Mouse (Mus musculus): ENCODE results near the gene Mfsd4b3. TPM values are rescaled to one million over a fixed set of nuclear protein-coding genes. Genes with fewer than 3 reads are reported as not detected.

The Mfsd4b3 gene
- polyA plus RNA-seq, 1 experiment: 0.19 TPM

DNA sequence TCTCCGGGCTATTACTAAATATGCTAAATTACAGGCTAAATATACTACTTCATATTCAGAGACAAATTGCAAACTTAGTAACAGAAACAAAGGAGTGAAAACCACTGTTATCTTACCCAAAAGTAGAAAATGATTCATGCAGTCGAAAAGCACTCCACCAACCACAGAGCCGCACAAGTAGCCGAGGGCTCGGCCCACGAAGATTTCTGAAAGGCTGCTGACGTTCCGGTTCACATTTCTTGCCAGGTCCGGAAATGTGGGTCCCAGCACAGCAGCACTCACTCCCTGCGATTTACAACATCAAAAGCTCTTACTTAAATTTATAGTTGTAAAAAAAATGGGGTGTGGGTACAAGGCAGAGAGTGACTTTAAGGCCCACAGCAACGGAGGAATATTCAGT lies 15.0 kb upstream of the Mfsd4b3 start:
- H3K27me3 ChIP-seq (ENCODE audit: control insufficient read depth, insufficient read depth, insufficient read length): no peaks in the 10 kb centered on the region
- H3K4me3 ChIP-seq (ENCODE audit: insufficient read depth, poor library complexity, severe bottlenecking): no peak overlapping the region
- TF ChIP-seq MAX (IDR thresholded peaks at IDR 0.05): no peak
- no peak for TF ChIP-seq USF1 (IDR thresholded peaks at IDR 0.05; ENCODE audit: low read depth)
- TF ChIP-seq CEBPB (IDR thresholded peaks at IDR 0.05; ENCODE audit: low read depth): no peak
- TF ChIP-seq MYOG (IDR thresholded peaks at IDR 0.05; ENCODE audit: control insufficient read depth, extremely low read depth, insufficient read length): no peak
- no peak for TF ChIP-seq FOSL1 (IDR thresholded peaks at IDR 0.05; ENCODE audit: insufficient read depth, low read length, poor library complexity, severe bottlenecking)
- no peak for TF ChIP-seq MYOD1 (IDR thresholded peaks at IDR 0.05; ENCODE audit: control insufficient read depth, insufficient read length, low read depth)
- TF ChIP-seq CTCF (IDR thresholded peaks at IDR 0.05; ENCODE audit: control insufficient read depth, insufficient read depth, insufficient read length): no peak
- H3ac ChIP-seq (ENCODE audit: control insufficient read depth, insufficient read length, low read depth): no peak overlapping the region
- H3K79me3 ChIP-seq (ENCODE audit: low read depth): no peaks in the 10 kb centered on the region
- no peaks in the 10 kb centered on the region for H3K36me3 ChIP-seq (ENCODE audit: control insufficient read depth, insufficient read depth)
- H3K79me2 ChIP-seq (ENCODE audit: control insufficient read depth, insufficient read depth): no peaks in the 10 kb centered on the region

DNA sequence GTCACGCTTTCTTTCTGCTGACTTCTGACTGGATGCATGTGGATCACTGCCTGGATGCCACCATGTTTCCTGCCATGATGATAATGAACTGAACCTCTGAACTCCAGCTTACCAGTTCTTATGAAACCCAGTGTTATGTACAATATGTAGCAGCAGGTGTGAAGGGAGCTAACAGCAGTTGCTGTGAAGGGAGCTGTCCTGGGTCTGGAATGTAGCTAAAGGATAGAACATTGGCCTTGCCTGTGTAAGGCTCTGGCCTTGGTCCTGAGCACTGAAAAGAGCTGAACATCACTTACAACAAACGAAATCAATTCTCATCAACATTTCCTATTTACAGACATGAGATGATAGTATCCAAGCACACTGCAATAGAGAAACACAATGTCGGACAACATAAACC lies 7.6 kb upstream of the Mfsd4b3 start:
- TF ChIP-seq FOSL1 (IDR thresholded peaks at IDR 0.05; ENCODE audit: insufficient read depth, low read length, poor library complexity, severe bottlenecking): no peak
- H3K79me3 ChIP-seq (ENCODE audit: low read depth): no peaks in the 10 kb centered on the region

GRCm38 (mm10) chr10:39961906-39962305 lies 2.0 kb upstream of the Mfsd4b3 start:
- Histone ChIP-seq H3ac (ENCODE audit: control insufficient read depth, insufficient read length, low read depth) (no peak overlapping the region), H3K27me3 (ENCODE audit: control insufficient read depth, insufficient read depth, insufficient read length) (no peaks in the 10 kb centered on the region), H3K79me3 (ENCODE audit: low read depth) (no peaks in the 10 kb centered on the region), H3K4me3 (ENCODE audit: insufficient read depth, poor library complexity, severe bottlenecking) (no peak overlapping the region), H3K36me3 (ENCODE audit: control insufficient read depth, insufficient read depth) (no peaks in the 10 kb centered on the region), H3K79me2 (ENCODE audit: control insufficient read depth, insufficient read depth) (no peaks in the 10 kb centered on the region)
- no peak for TF ChIP-seq FOSL1 (IDR thresholded peaks at IDR 0.05; ENCODE audit: insufficient read depth, low read length, poor library complexity, severe bottlenecking)
- no peak for TF ChIP-seq MYOG (IDR thresholded peaks at IDR 0.05; ENCODE audit: control insufficient read depth, extremely low read depth, insufficient read length)
- TF ChIP-seq CEBPB (IDR thresholded peaks at IDR 0.05; ENCODE audit: low read depth): no peak

More for the DNA sequence above, 7.6 kb upstream of the Mfsd4b3 start:
- no peak overlapping the region for H3ac ChIP-seq (ENCODE audit: control insufficient read depth, insufficient read length, low read depth)
- no peaks in the 10 kb centered on the region for H3K36me3 ChIP-seq (ENCODE audit: control insufficient read depth, insufficient read depth)
- no peak overlapping the region for H3K4me3 ChIP-seq (ENCODE audit: insufficient read depth, poor library complexity, severe bottlenecking)
- no peaks in the 10 kb centered on the region for H3K79me2 ChIP-seq (ENCODE audit: control insufficient read depth, insufficient read depth)
- no peaks in the 10 kb centered on the region for H3K27me3 ChIP-seq (ENCODE audit: control insufficient read depth, insufficient read depth, insufficient read length)

DNA sequence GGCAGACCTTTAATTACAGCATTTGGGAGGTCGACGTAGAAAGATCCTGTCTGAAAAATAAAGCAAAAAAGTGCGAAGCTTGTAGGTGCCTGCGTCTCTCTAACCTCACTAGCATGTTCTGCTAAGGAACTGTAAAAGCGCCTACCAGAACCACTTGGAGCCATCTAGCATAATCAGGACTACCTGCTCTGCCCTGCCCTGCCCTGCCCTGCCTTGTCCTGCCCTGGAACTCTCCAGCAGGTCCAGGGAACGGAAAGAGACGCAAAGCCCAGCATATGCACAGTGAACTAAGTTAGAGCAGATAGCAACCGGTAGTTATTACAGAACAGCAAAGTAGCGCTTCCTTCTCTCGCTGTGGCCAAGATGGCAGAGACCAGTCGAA lies 479 bp upstream of the Mfsd4b3 start:
- H3ac ChIP-seq (ENCODE audit: control insufficient read depth, insufficient read length, low read depth): no peak overlapping the region
- no peak overlapping the region for H3K4me3 ChIP-seq (ENCODE audit: insufficient read depth, poor library complexity, severe bottlenecking)
- TF ChIP-seq MYOG (IDR thresholded peaks at IDR 0.05; ENCODE audit: control insufficient read depth, extremely low read depth, insufficient read length) (no peak), MAX (IDR thresholded peaks at IDR 0.05) (no peak), MYOD1 (IDR thresholded peaks at IDR 0.05; ENCODE audit: control insufficient read depth, insufficient read length, low read depth) (no peak), FOSL1 (IDR thresholded peaks at IDR 0.05; ENCODE audit: insufficient read depth, low read length, poor library complexity, severe bottlenecking) (no peak), USF1 (IDR thresholded peaks at IDR 0.05; ENCODE audit: low read depth) (no peak), CTCF (IDR thresholded peaks at IDR 0.05; ENCODE audit: control insufficient read depth, insufficient read depth, insufficient read length) (no peak), CEBPB (IDR thresholded peaks at IDR 0.05; ENCODE audit: low read depth) (no peak)
- H3K79me3 ChIP-seq (ENCODE audit: low read depth): no peaks in the 10 kb centered on the region
- H3K79me2 ChIP-seq (ENCODE audit: control insufficient read depth, insufficient read depth): no peaks in the 10 kb centered on the region
- H3K27me3 ChIP-seq (ENCODE audit: control insufficient read depth, insufficient read depth, insufficient read length): no peaks in the 10 kb centered on the region
- no peaks in the 10 kb centered on the region for H3K36me3 ChIP-seq (ENCODE audit: control insufficient read depth, insufficient read depth)

DNA sequence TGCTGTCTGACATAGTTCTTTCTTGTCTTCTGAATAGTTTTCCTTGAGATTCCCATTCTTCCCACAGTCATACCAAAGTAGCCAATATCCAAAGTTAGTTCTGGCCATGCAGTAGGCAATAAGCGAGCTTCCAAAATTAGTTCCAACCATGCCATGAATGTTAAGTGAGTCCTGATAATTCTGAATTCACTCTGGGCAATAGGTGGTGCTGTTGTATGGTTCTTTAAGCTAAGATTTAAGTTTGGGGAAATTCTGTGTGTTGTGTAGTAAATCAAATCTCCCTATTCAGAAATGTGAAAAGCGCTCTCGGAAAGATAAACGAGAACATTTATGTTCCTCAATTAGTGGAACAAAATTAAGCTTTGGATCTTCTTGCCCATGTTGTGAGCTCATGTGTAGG lies 1.7 kb downstream of the Mfsd4b3 start:
- Histone ChIP-seq H3K79me2 (ENCODE audit: control insufficient read depth, insufficient read depth) (no peaks in the 10 kb centered on the region), H3K27me3 (ENCODE audit: control insufficient read depth, insufficient read depth, insufficient read length) (no peaks in the 10 kb centered on the region), H3K4me3 (ENCODE audit: insufficient read depth, poor library complexity, severe bottlenecking) (no peak overlapping the region), H3K36me3 (ENCODE audit: control insufficient read depth, insufficient read depth) (no peaks in the 10 kb centered on the region), H3K79me3 (ENCODE audit: low read depth) (no peaks in the 10 kb centered on the region), H3ac (ENCODE audit: control insufficient read depth, insufficient read length, low read depth) (no peak overlapping the region)
- no peak for TF ChIP-seq FOSL1 (IDR thresholded peaks at IDR 0.05; ENCODE audit: insufficient read depth, low read length, poor library complexity, severe bottlenecking)
- no peak for TF ChIP-seq MYOG (IDR thresholded peaks at IDR 0.05; ENCODE audit: control insufficient read depth, extremely low read depth, insufficient read length)
- no peak for TF ChIP-seq CEBPB (IDR thresholded peaks at IDR 0.05; ENCODE audit: low read depth)
- no peak for TF ChIP-seq CTCF (IDR thresholded peaks at IDR 0.05; ENCODE audit: control insufficient read depth, insufficient read depth, insufficient read length)
- no peak for TF ChIP-seq MYOD1 (IDR thresholded peaks at IDR 0.05; ENCODE audit: control insufficient read depth, insufficient read length, low read depth)
- no peak for TF ChIP-seq USF1 (IDR thresholded peaks at IDR 0.05; ENCODE audit: low read depth)
- no peak for TF ChIP-seq MAX (IDR thresholded peaks at IDR 0.05)

DNA sequence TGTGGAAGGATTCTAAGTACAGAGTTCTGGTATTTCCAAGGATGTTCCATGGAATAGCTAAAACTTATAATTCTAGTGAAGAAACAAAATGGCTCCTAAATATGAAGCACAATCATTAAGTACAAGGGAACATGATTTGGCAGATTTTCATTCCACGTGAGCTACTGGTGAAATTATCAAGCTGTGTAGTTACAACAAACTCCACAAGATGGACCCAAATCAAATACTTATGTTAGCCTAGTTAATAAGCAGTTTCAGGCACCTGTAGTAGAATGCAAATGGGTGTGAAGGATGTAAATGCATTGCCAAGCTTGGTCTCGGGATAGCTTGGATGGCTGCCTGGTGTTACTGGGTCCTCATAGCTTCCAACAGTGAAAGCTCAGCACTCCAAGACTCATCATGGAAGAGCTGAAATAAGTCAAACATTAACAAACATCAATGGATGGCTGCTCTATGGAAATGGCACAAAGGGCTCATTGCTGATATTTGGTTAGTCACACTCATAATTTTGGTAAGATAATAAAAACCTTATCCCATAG lies 3.5 kb downstream of the Mfsd4b3 start:
- Histone ChIP-seq H3K79me3 (ENCODE audit: low read depth) (no peaks in the 10 kb centered on the region), H3K36me3 (ENCODE audit: control insufficient read depth, insufficient read depth) (no peaks in the 10 kb centered on the region), H3ac (ENCODE audit: control insufficient read depth, insufficient read length, low read depth) (no peak overlapping the region), H3K79me2 (ENCODE audit: control insufficient read depth, insufficient read depth) (no peaks in the 10 kb centered on the region), H3K27me3 (ENCODE audit: control insufficient read depth, insufficient read depth, insufficient read length) (no peaks in the 10 kb centered on the region), H3K4me3 (ENCODE audit: insufficient read depth, poor library complexity, severe bottlenecking) (no peak overlapping the region)
- TF ChIP-seq MYOG (IDR thresholded peaks at IDR 0.05; ENCODE audit: control insufficient read depth, extremely low read depth, insufficient read length): no peak
- TF ChIP-seq MAX (IDR thresholded peaks at IDR 0.05): no peak
- no peak for TF ChIP-seq FOSL1 (IDR thresholded peaks at IDR 0.05; ENCODE audit: insufficient read depth, low read length, poor library complexity, severe bottlenecking)
- TF ChIP-seq CTCF (IDR thresholded peaks at IDR 0.05; ENCODE audit: control insufficient read depth, insufficient read depth, insufficient read length): no peak
- TF ChIP-seq MYOD1 (IDR thresholded peaks at IDR 0.05; ENCODE audit: control insufficient read depth, insufficient read length, low read depth): no peak
- no peak for TF ChIP-seq USF1 (IDR thresholded peaks at IDR 0.05; ENCODE audit: low read depth)
- no peak for TF ChIP-seq CEBPB (IDR thresholded peaks at IDR 0.05; ENCODE audit: low read depth)

All from C2C12 (cell line).